Mouse (Mus musculus) CD8-positive naive resting alpha-beta T cell, adult 57 days (primary cell): ENCODE results near the gene Rps27rt. TPM values are rescaled to one million over a fixed set of nuclear protein-coding genes. Genes with fewer than 3 reads are reported as not detected.

Source experiments
- total RNA-seq: library from RNA; stranded (reverse); gene quantifications from one replicate; pipeline ENCODE4 v1.2.4, GENCODE M21; 2023

Gene Rps27rt
- 124 TPM for total RNA-seq

GRCm38 (mm10) chr9:114982689-114983360, at the start of gene Rps27rt:
Gene Rps27rt, minus strand, starts transcription at chr9:114982739.

GRCm38 (mm10) chr9:114978281-114979111, 4.0 kb downstream of the Rps27rt start, which contains the start of gene Osbpl10:
Gene Osbpl10, plus strand, starts transcription at chr9:114978569.

DNA sequence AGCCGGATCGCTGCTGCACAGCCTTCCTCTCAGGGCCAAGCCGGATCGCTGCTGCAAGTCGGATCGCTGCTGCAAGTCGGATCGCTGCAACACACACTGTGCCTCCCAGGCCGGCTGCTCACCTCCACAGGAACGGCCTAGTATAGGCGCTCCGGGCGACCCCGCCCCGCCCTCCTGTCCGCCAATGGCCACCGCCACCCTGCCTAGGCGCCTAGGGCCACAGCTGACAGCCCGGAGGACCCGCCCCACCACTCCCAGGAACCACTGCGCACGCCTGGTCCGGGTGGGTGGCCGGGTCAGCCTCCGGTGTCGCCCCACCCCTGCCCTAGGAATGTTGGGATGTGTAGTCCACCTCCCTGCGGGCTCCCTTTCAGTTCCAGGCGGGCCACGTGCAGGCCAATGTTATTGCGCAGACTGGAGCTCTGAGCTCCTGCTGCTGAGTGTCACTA, 48.8 kb downstream of the Rps27rt start, which contains the start of gene Gpd1l:
Gene Gpd1l, minus strand, starts transcription at position 265 of the 449 bp plus-strand sequence.

Other genes with a start within 250 kb of the Rps27rt start
- 70.2 TPM for gene Cmtm7, start 200.9 kb downstream of the Rps27rt start, total RNA-seq
- 0.31 TPM for gene Cmtm8, start 138.6 kb downstream of the Rps27rt start, total RNA-seq
- gene Gpd1l, start 48.8 kb downstream of the Rps27rt start, total RNA-seq = 48.0 TPM
- not detected for gene Osbpl10, start 4.2 kb downstream of the Rps27rt start, total RNA-seq